Mouse (Mus musculus) myocyte (in vitro differentiated cells): ENCODE results near the gene Srd5a1.

Experiments
- CEBPB ChIP-seq: IDR thresholded peaks from 2 replicates; pipeline ENCODE4 v1.6.1; 2011; ENCODE audit warnings: mild to moderate bottlenecking, moderate library complexity; ENCODE audit not compliant: poor library complexity, insufficient read depth, severe bottlenecking
- E2F4 ChIP-seq: IDR thresholded peaks from one replicate; pipeline ENCODE4 v1.6.1; 2011; ENCODE audit warnings: mild to moderate bottlenecking, control low read depth, moderate library complexity; ENCODE audit not compliant: insufficient read depth
- MAX ChIP-seq: IDR thresholded peaks from one replicate; pipeline ENCODE4 v1.6.1; 2011; ENCODE audit warnings: low read depth, mild to moderate bottlenecking, control low read depth
- MYOD1 ChIP-seq, 3 experiments: IDR thresholded peaks; one replicate each; pipeline ENCODE4 v1.6.1; 2011; ENCODE audit warnings: control low read depth in 2 of 3, low read depth in 2 of 3, mild to moderate bottlenecking in 2 of 3, moderate library complexity in 1 of 3; ENCODE audit not compliant: insufficient read length in 2 of 3, control insufficient read depth in 1 of 3
- MYOG ChIP-seq, 3 experiments: IDR thresholded peaks; one replicate each; pipeline ENCODE4 v1.6.1; 2011; ENCODE audit warnings: control low read depth in 2 of 3, low read depth in 2 of 3, mild to moderate bottlenecking in 2 of 3; ENCODE audit not compliant: insufficient read length in 2 of 3, control insufficient read depth in 1 of 3, insufficient read depth in 1 of 3
- POLR2A ChIP-seq: IDR thresholded peaks from one replicate; pipeline ENCODE4 v1.6.1; 2011; ENCODE audit warnings: low read depth, mild to moderate bottlenecking, control low read depth, moderate library complexity; ENCODE audit not compliant: insufficient read length
- POLR2AphosphoS2 ChIP-seq: IDR thresholded peaks from one replicate; pipeline ENCODE4 v1.6.1; 2011; ENCODE audit warnings: low read depth, control low read depth; ENCODE audit not compliant: insufficient read length
- SRF ChIP-seq: IDR thresholded peaks from one replicate; pipeline ENCODE4 v1.6.1; 2011; ENCODE audit warnings: low read depth; ENCODE audit not compliant: control insufficient read depth, insufficient read length
- TCF12 ChIP-seq: IDR thresholded peaks from one replicate; pipeline ENCODE4 v1.6.1; 2011; ENCODE audit warnings: mild to moderate bottlenecking, control low read depth; ENCODE audit not compliant: poor library complexity, insufficient read depth, severe bottlenecking
- TCF3 ChIP-seq: IDR thresholded peaks from one replicate; pipeline ENCODE4 v1.6.1; 2011; ENCODE audit warnings: low read depth, control low read depth; ENCODE audit not compliant: insufficient read length
- USF1 ChIP-seq: IDR thresholded peaks from one replicate; pipeline ENCODE4 v1.6.1; 2011; ENCODE audit warnings: low read depth, mild to moderate bottlenecking, control low read depth, moderate library complexity

GRCm38 (mm10) chr13:69532101-69532892, 78.9 kb downstream of the Srd5a1 start:
- TF ChIP-seq POLR2AphosphoS2 (no peak), MYOG (IDR thresholded peaks at IDR 0.05; ENCODE audit: control insufficient read depth in 1 of 3, insufficient read depth in 1 of 3, insufficient read length in 2 of 3, low read depth in 2 of 3) (no peak), CEBPB (no peak), MAX (no peak), SRF (no peak), POLR2A (no peak), TCF12 (no peak), TCF3 (no peak), MYOD1 (IDR thresholded peaks at IDR 0.05; ENCODE audit: control insufficient read depth in 1 of 3, insufficient read length in 2 of 3, low read depth in 2 of 3) (no peak), E2F4 (no peak), USF1 (no peak)
